Mouse (Mus musculus) skeletal muscle tissue, postnatal 0 days (tissue): ENCODE results near the gene Gm15085. TPM values are rescaled to one million over a fixed set of nuclear protein-coding genes. Genes with fewer than 3 reads are reported as not detected.

Experiments used
- polyA plus RNA-seq: library from polyadenylated mRNA; unstranded; fragments of >200 nt; fragmentation: Nextera tagmentation; extraction: Ambion mirVana; gene quantifications from 2 replicates; pipeline ENCODE4 v1.2.1, GENCODE M21; 2015

The Gm15085 gene
- polyA plus RNA-seq = not detected in 2 replicates

DNA sequence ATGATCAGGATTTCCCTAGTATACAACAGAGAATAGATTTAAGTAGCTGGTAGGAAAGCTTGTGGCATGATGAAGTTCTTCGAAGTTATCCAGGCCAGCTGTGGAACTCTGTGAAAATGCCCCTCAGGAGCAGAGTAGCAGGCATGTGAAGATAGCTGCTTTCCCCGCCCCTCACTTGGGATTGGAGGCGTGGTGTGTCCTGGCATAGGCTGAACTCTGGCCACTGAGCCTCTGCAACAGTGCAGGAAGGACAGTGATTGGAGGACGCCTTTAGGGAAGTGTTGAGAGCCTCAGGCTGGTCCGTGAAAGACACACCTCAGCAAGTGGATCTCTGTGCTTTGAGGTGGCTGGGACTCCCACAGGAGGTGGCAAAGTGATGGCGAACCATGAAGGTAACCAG, at the start of gene Gm15085:
Gm15085 (plus strand) TSS at position 301 of the 400 bp plus-strand sequence.

Other genes starting within 250 kb of the Gm15085 start
- not detected in 2 replicates for gene Gm15093, start 175.2 kb upstream of the Gm15085 start, polyA plus RNA-seq
- not detected in 2 replicates for gene Gm10439, start 147.0 kb downstream of the Gm15085 start, polyA plus RNA-seq